Mouse (Mus musculus): ENCODE data around the gene Gimap1. TPM values are rescaled to one million over a fixed set of nuclear protein-coding genes. Genes with fewer than 3 reads are reported as not detected.

Gimap1 gene
- polyA plus RNA-seq (2012) = 0.02 and 0.03 TPM in 2 replicates

GRCm38 (mm10) chr6:48738961-48739779, at the start of gene Gimap1:
Gimap1 (plus strand) TSS chr6:48739054.
- H3K4me3 ChIP-seq (replicated peaks) = no peak within 1 kb of the TSS
- no peak for TF ChIP-seq TAL1 (IDR thresholded peaks at IDR 0.05; ENCODE audit: low read length)
- TF ChIP-seq GATA1 (IDR thresholded peaks at IDR 0.05; ENCODE audit: low read length) = no peak
- no peaks in the 10 kb centered on the region for H3K4me1 ChIP-seq (ENCODE audit: control insufficient read depth)
- no peaks in the 10 kb centered on the region for H3K36me3 ChIP-seq (ENCODE audit: control insufficient read depth)
- no peaks in the 10 kb centered on the region for H3K27me3 ChIP-seq (ENCODE audit: control insufficient read depth)
- H3K9me3 ChIP-seq (ENCODE audit: control insufficient read depth, low read length) = no peaks in the 10 kb centered on the region

GRCm38 (mm10) chr6:48689320-48689719, 49.5 kb upstream of the Gimap1 start:
- Histone ChIP-seq H3K36me3 (ENCODE audit: control insufficient read depth) (no peaks in the 10 kb centered on the region), H3K9me3 (ENCODE audit: control insufficient read depth, low read length) (no peaks in the 10 kb centered on the region), H3K4me3 (replicated peaks) (no peak overlapping the region), H3K4me1 (ENCODE audit: control insufficient read depth) (no peaks in the 10 kb centered on the region), H3K27me3 (ENCODE audit: control insufficient read depth) (no peaks in the 10 kb centered on the region)
- TF ChIP-seq TAL1 (IDR thresholded peaks at IDR 0.05; ENCODE audit: low read length) = no peak
- TF ChIP-seq GATA1 (IDR thresholded peaks at IDR 0.05; ENCODE audit: low read length) = no peak

GRCm38 (mm10) chr6:48692962-48693361, 45.9 kb upstream of the Gimap1 start:
- Histone ChIP-seq H3K27me3 (ENCODE audit: control insufficient read depth) (no peaks in the 10 kb centered on the region), H3K36me3 (ENCODE audit: control insufficient read depth) (no peaks in the 10 kb centered on the region), H3K9me3 (ENCODE audit: control insufficient read depth, low read length) (no peaks in the 10 kb centered on the region), H3K4me3 (replicated peaks) (no peak overlapping the region), H3K4me1 (ENCODE audit: control insufficient read depth) (no peaks in the 10 kb centered on the region)
- TF ChIP-seq GATA1 (IDR thresholded peaks at IDR 0.05; ENCODE audit: low read length) = no peak

- Histone ChIP-seq H3K27me3 (ENCODE audit: control insufficient read depth) (no peaks in the 10 kb centered on the region), H3K9me3 (ENCODE audit: control insufficient read depth, low read length) (no peaks in the 10 kb centered on the region), H3K36me3 (ENCODE audit: control insufficient read depth) (no peaks in the 10 kb centered on the region), H3K4me1 (ENCODE audit: control insufficient read depth) (no peaks in the 10 kb centered on the region), H3K4me3 (replicated peaks) (no peak overlapping the region)
- no peak for TF ChIP-seq GATA1 (IDR thresholded peaks at IDR 0.05; ENCODE audit: low read length)
- no peak for TF ChIP-seq TAL1 (IDR thresholded peaks at IDR 0.05; ENCODE audit: low read length)
These were observed 41.9 kb upstream of the Gimap1 start for GRCm38 (mm10) chr6:48696830-48697554.

GRCm38 (mm10) chr6:48697555-48697930, 41.3 kb upstream of the Gimap1 start:
- no peaks in the 10 kb centered on the region for H3K36me3 ChIP-seq (ENCODE audit: control insufficient read depth)
- H3K4me3 ChIP-seq (replicated peaks) = no peak overlapping the region
- no peaks in the 10 kb centered on the region for H3K4me1 ChIP-seq (ENCODE audit: control insufficient read depth)
- H3K9me3 ChIP-seq (ENCODE audit: control insufficient read depth, low read length) = no peaks in the 10 kb centered on the region
- H3K27me3 ChIP-seq (ENCODE audit: control insufficient read depth) = no peaks in the 10 kb centered on the region
- no peak for TF ChIP-seq GATA1 (IDR thresholded peaks at IDR 0.05; ENCODE audit: low read length)
- no peak for TF ChIP-seq TAL1 (IDR thresholded peaks at IDR 0.05; ENCODE audit: low read length)

- Histone ChIP-seq H3K4me3 (replicated peaks) (no peak overlapping the region), H3K4me1 (ENCODE audit: control insufficient read depth) (no peaks in the 10 kb centered on the region), H3K36me3 (ENCODE audit: control insufficient read depth) (no peaks in the 10 kb centered on the region), H3K9me3 (ENCODE audit: control insufficient read depth, low read length) (no peaks in the 10 kb centered on the region), H3K27me3 (ENCODE audit: control insufficient read depth) (no peaks in the 10 kb centered on the region)
- TF ChIP-seq GATA1 (IDR thresholded peaks at IDR 0.05; ENCODE audit: low read length) (no peak), TAL1 (IDR thresholded peaks at IDR 0.05; ENCODE audit: low read length) (no peak)
These were observed 40.6 kb upstream of the Gimap1 start for GRCm38 (mm10) chr6:48698066-48698856.

GRCm38 (mm10) chr6:48698888-48699287, 40.0 kb upstream of the Gimap1 start:
- H3K4me1 ChIP-seq (ENCODE audit: control insufficient read depth) = no peaks in the 10 kb centered on the region
- no peaks in the 10 kb centered on the region for H3K27me3 ChIP-seq (ENCODE audit: control insufficient read depth)
- no peaks in the 10 kb centered on the region for H3K9me3 ChIP-seq (ENCODE audit: control insufficient read depth, low read length)
- no peaks in the 10 kb centered on the region for H3K36me3 ChIP-seq (ENCODE audit: control insufficient read depth)
- no peak for TF ChIP-seq TAL1 (IDR thresholded peaks at IDR 0.05; ENCODE audit: low read length)
- H3K4me3 ChIP-seq (replicated peaks) = no peak overlapping the region

GRCm38 (mm10) chr6:48700251-48701075, 38.4 kb upstream of the Gimap1 start:
- Histone ChIP-seq H3K4me3 (replicated peaks) (no peak overlapping the region), H3K4me1 (ENCODE audit: control insufficient read depth) (no peaks in the 10 kb centered on the region), H3K36me3 (ENCODE audit: control insufficient read depth) (no peaks in the 10 kb centered on the region), H3K27me3 (ENCODE audit: control insufficient read depth) (no peaks in the 10 kb centered on the region), H3K9me3 (ENCODE audit: control insufficient read depth, low read length) (no peaks in the 10 kb centered on the region)
- TF ChIP-seq GATA1 (IDR thresholded peaks at IDR 0.05; ENCODE audit: low read length) = no peak
- no peak for TF ChIP-seq TAL1 (IDR thresholded peaks at IDR 0.05; ENCODE audit: low read length)

All from erythroblast, embryonic 14.5 days (primary cell).